Mouse (Mus musculus) G1E (cell line): ENCODE data around the gene Tpi1. TPM values are rescaled to one million over a fixed set of nuclear protein-coding genes. Genes with fewer than 3 reads are reported as not detected.
A peak's percentile ranks its signal among the peaks of the same experiment; 100 is the strongest.
"Not testable (repeated sequence)": the region's sequence is repeated elsewhere in the genome, so short reads cannot be mapped to it uniquely, and the experiment has no call there.

ENCODE experiments used
- ATAC-seq: 2 replicates; pipeline ENCODE4 v1.8.0; 2016; ENCODE audit warnings: mild to moderate bottlenecking; ENCODE audit not compliant: insufficient number of reproducible peaks, poor library complexity, low FRiP score, severe bottlenecking; ENCODE audit errors: extremely low read depth
- DNase-seq: peaks from one replicate; pipeline ENCODE4 v3.0.0; 2012; ENCODE audit warnings: low spot score
- H3K27me3 ChIP-seq: 2 replicates; pipeline ENCODE4 v1.6.1; 2012; ENCODE audit warnings: mild to moderate bottlenecking, low read length, inconsistent platforms; ENCODE audit not compliant: insufficient read depth
- H3K36me3 ChIP-seq: replicated peaks from 2 replicates; pipeline ENCODE3; 2012; ENCODE audit warnings: mild to moderate bottlenecking, inconsistent platforms
- H3K4me1 ChIP-seq: 2 replicates; pipeline ENCODE4 v1.6.1; 2012; ENCODE audit warnings: low read depth, low read length, inconsistent platforms, mixed read lengths; ENCODE audit not compliant: insufficient read depth
- H3K4me3 ChIP-seq: 2 replicates; pipeline ENCODE4 v1.5.1; 2012; ENCODE audit warnings: low read depth, mild to moderate bottlenecking, inconsistent platforms, low read length, moderate library complexity, mixed read lengths
- H3K9me3 ChIP-seq: replicated peaks from 2 replicates; pipeline ENCODE4 v1.6.1; 2012; ENCODE audit warnings: inconsistent platforms
- CTCF ChIP-seq: IDR thresholded peaks from 2 replicates; pipeline ENCODE4 v1.5.1; 2012; ENCODE audit warnings: low read depth, low read length, inconsistent platforms, mixed read lengths
- GATA1 ChIP-seq: IDR thresholded peaks from 2 replicates; pipeline ENCODE4 v1.6.1; 2012; ENCODE audit warnings: borderline replicate concordance, low read length, inconsistent platforms, mixed read lengths
- GATA2 ChIP-seq: IDR thresholded peaks from 2 replicates; pipeline ENCODE4 v1.6.1; 2012; ENCODE audit warnings: low read depth, low read length, inconsistent platforms, borderline replicate concordance
- POLR2AphosphoS5 ChIP-seq: IDR thresholded peaks from 2 replicates; pipeline ENCODE4 v1.6.1; 2012; ENCODE audit warnings: low read depth, low read length, inconsistent platforms; ENCODE audit not compliant: insufficient replicate concordance
- TAL1 ChIP-seq: conservative IDR thresholded peaks from 2 replicates; pipeline ENCODE4 v1.6.1; 2012; ENCODE audit warnings: low read depth, low read length, inconsistent platforms, mixed read lengths
- polyA plus RNA-seq: library from polyadenylated mRNA; stranded (reverse); fragments of >175 nt; gene quantifications from 2 replicates; pipeline ENCODE4 v1.2.3, GENCODE M21; 2012
- total RNA-seq, 2 experiments: library from RNA; stranded (forward) in 1 of 2; stranded (reverse) in 1 of 2; fragments of 200-1000 nt in 1 of 2; fragments of >200 nt in 1 of 2; fragmentation: Nextera tagmentation in 1 of 2; gene quantifications; 2 replicates each; pipeline ENCODE4 v1.2.3; 2014 to 2017

Gene Tpi1
- total and polyA plus RNA-seq, 3 experiments, result 601 to 903 (median 701) TPM

DNA sequence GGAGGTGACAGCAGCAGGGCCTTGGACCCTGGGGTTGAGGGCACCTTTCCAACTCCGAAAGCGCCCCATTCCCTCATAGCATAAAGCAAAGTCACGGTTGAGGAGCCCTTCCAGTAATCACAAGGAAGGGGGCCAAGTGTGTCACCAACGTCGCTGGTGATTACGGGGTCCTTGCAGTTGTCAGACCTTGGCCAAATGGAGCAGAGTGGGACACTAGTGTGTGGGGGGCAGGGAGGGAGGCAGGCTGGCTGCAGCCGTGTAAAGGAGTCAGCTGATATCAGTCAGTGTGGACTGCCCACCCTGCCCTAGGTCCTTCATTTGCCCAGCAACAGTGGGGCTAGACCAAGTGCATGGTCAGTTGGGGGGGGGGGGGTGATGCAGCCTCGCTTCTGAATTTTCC lies 352 bp upstream of the Tpi1 start:
- peak overlapping the region; percentile 78; the same call in 1 of the 2 replicates for H3K4me3 ChIP-seq
- no peak for TF ChIP-seq GATA1
- TF ChIP-seq CTCF, result no peak
- TF ChIP-seq POLR2AphosphoS5, result no peak
- TF ChIP-seq TAL1, result no peak
- no peak for TF ChIP-seq GATA2
- DNase-seq, result no peak
- no peaks in the 10 kb centered on the region for H3K9me3 ChIP-seq
- H3K4me1 ChIP-seq, result peaks cover 47% of the 10 kb centered on the region
- no peak for ATAC-seq
- no peaks in the 10 kb centered on the region for H3K27me3 ChIP-seq
- peaks cover 90% of the 10 kb centered on the region for H3K36me3 ChIP-seq

GRCm38 (mm10) chr6:124813496-124813895 lies 600 bp downstream of the Tpi1 start:
- ATAC-seq, result peak; percentile 51; the same call in 1 of the 2 replicates
- Histone ChIP-seq H3K4me3 (peak overlapping the region; percentile 78), H3K9me3 (no peaks in the 10 kb centered on the region), H3K27me3 (no peaks in the 10 kb centered on the region), H3K36me3 (peaks cover 86% of the 10 kb centered on the region), H3K4me1 (peaks cover 57% of the 10 kb centered on the region)
- peak; percentile 72 for DNase-seq
- TF ChIP-seq GATA1 (no peak), GATA2 (no peak), CTCF (no peak), POLR2AphosphoS5 (no peak), TAL1 (no peak)

DNA sequence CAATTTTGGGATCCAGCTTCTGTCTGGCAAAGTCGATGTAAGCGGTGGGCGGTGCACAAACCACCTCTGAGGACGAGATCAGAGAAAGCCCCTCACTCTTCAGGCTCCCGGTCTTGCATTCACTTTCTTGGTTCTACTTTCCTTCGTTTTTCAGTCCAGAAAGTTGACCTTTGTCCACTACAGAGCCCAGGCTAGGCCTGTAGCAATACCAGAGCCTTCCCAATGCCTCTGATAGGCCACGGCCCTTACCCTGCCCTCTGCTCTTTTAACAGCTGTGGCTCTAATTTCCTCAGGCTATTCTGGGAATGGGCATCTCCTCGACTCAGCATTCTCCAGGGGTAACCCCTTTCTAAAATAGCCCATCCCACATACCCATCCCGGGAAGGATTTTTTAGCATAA lies 1.2 kb downstream of the Tpi1 start:
- Histone ChIP-seq H3K9me3 (no peaks in the 10 kb centered on the region), H3K4me1 (peaks cover 63% of the 10 kb centered on the region), H3K27me3 (no peaks in the 10 kb centered on the region), H3K4me3 (peak overlapping the region; percentile 78), H3K36me3 (peaks cover 83% of the 10 kb centered on the region)
- TF ChIP-seq TAL1 (no peak), POLR2AphosphoS5 (no peak), GATA1 (no peak), GATA2 (no peak), CTCF (no peak)
- ATAC-seq (no peak), DNase-seq (no peak)

- TF ChIP-seq POLR2AphosphoS5 (0 out of 2 replicates have a peak, but pooled peaks have one; percentile 23), TAL1 (no peak)
- no peak for DNase-seq
- Histone ChIP-seq H3K27me3 (no peaks in the 10 kb centered on the region), H3K4me1 (peaks cover 71% of the 10 kb centered on the region), H3K9me3 (no peaks in the 10 kb centered on the region), H3K36me3 (peaks cover 80% of the 10 kb centered on the region), H3K4me3 (peak overlapping the region; percentile 78)
- no peak for ATAC-seq
Measured at GRCm38 (mm10) chr6:124811701-124812560, 2.2 kb downstream of the Tpi1 start.

DNA sequence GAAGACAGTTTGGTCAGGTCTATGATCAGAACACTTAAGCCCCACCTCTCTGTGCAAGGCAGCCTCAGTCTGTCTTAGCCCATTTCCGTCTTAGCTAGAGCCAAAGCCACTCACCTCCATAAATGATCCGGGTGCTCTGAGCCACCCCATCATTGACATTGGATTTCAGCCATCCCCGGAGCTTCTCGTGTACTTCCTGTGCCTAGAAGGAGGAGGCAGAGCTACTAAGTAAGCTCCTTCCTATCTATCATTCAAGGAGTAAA lies 2.8 kb downstream of the Tpi1 start:
- H3K36me3 ChIP-seq, result peaks cover 74% of the 10 kb centered on the region
- peak overlapping the region; percentile 78; the same call in 1 of the 2 replicates for H3K4me3 ChIP-seq
- no peaks in the 10 kb centered on the region for H3K9me3 ChIP-seq
- no peak for ATAC-seq
- H3K27me3 ChIP-seq, result no peaks in the 10 kb centered on the region
- peaks cover 77% of the 10 kb centered on the region for H3K4me1 ChIP-seq
- DNase-seq, result no peak
- TF ChIP-seq CTCF, result no peak
- TF ChIP-seq TAL1, result no peak
- TF ChIP-seq POLR2AphosphoS5, result no peak
- TF ChIP-seq GATA2, result no peak
- no peak for TF ChIP-seq GATA1

- Histone ChIP-seq H3K4me3 (peak overlapping the region; percentile 78; the same call in 1 of the 2 replicates), H3K4me1 (peaks cover 83% of the 10 kb centered on the region), H3K36me3 (peaks cover 69% of the 10 kb centered on the region)
Measured at GRCm38 (mm10) chr6:124810566-124811402, 3.3 kb downstream of the Tpi1 start.

More at GRCm38 (mm10) chr6:124810566-124811402, 3.3 kb downstream of the Tpi1 start:
- DNase-seq, H3K27me3 ChIP-seq, H3K9me3 ChIP-seq, ATAC-seq: not testable (repeated sequence)
